Mouse (Mus musculus) CD4-positive, CD25-positive, alpha-beta regulatory T cell, adult 4 months (primary cell): ENCODE data around the gene Scyl3. TPM values are rescaled to one million over a fixed set of nuclear protein-coding genes. Genes with fewer than 3 reads are reported as not detected.
A peak's percentile ranks its signal among the peaks of the same experiment; 100 is the strongest.

Experiments
- ATAC-seq: one replicate; pipeline ENCODE4 v1.8.0; 2017
- polyA plus RNA-seq, 2 experiments: library from polyadenylated mRNA; unstranded; fragments of 100-300 nt; shearing (Covaris generic); gene quantifications; one replicate each; pipeline ENCODE4 v1.2.1; 2017

Gene Scyl3
- polyA plus RNA-seq, 2 experiments from 2014 or later = 22.1 to 22.4 TPM

- ATAC-seq = no peak
Observed at GRCm38 (mm10) chr1:163964008-163964689, 35.2 kb downstream of the Scyl3 start.

GRCm38 (mm10) chr1:163974471-163974870 lies 45.6 kb downstream of the Scyl3 start:
- no peak for ATAC-seq

GRCm38 (mm10) chr1:163975088-163975487 lies 46.2 kb downstream of the Scyl3 start:
- ATAC-seq = no peak

- ATAC-seq = no peak
Observed at GRCm38 (mm10) chr1:163976515-163976914, 47.6 kb downstream of the Scyl3 start.

GRCm38 (mm10) chr1:163992371-163992770 lies 63.5 kb downstream of the Scyl3 start:
- ATAC-seq = no peak

- peak; percentile 60 for ATAC-seq
Observed at GRCm38 (mm10) chr1:163994173-163994720, 65.3 kb downstream of the Scyl3 start.

- ATAC-seq = peak; percentile 91
Observed at GRCm38 (mm10) chr1:163994721-163995608, 66.1 kb downstream of the Scyl3 start, which contains the start of the genes BC055324 and Mettl18. TSS of gene BC055324 (minus strand) at chr1:163994796. TSS of gene Mettl18 (plus strand) at chr1:163994889.

- no peak for ATAC-seq
Observed at GRCm38 (mm10) chr1:163995609-163995913, 66.7 kb downstream of the Scyl3 start.

GRCm38 (mm10) chr1:164001831-164002452 lies 73.0 kb downstream of the Scyl3 start:
- ATAC-seq = no peak

GRCm38 (mm10) chr1:164004311-164004710 lies 75.4 kb downstream of the Scyl3 start:
- ATAC-seq = no peak

Other genes with a start within 250 kb of the Scyl3 start
- gene Mettl11b, start 203.9 kb upstream of the Scyl3 start, polyA plus RNA-seq = not detected
- gene Kifap3, start 149.5 kb upstream of the Scyl3 start, polyA plus RNA-seq = 1 to 10 TPM; 3.3 to 4.2 TPM
- gene BC055324, start 65.7 kb downstream of the Scyl3 start, polyA plus RNA-seq = 1 to 10 TPM; 3.8 to 5.9 TPM
- gene Mettl18, start 65.8 kb downstream of the Scyl3 start, polyA plus RNA-seq = 10 to 100 TPM; 22.9 to 25.2 TPM
- gene Sele, start 119.1 kb downstream of the Scyl3 start, polyA plus RNA-seq = under 1 TPM in 1 of 2 experiments, not detected in 1; 0.22 TPM
- 100 to 1,000 TPM; 554 to 560 TPM for gene Sell, start 132.9 kb downstream of the Scyl3 start, polyA plus RNA-seq
- gene Selp, start 186.2 kb downstream of the Scyl3 start, polyA plus RNA-seq = 1 to 10 TPM; 3.8 to 4.1 TPM
- under 1 TPM in 1 of 2 experiments, not detected in 1; 0.04 TPM for gene F5, start 222.7 kb downstream of the Scyl3 start, polyA plus RNA-seq